Mouse (Mus musculus) kidney, postnatal 4 days (tissue): ENCODE measurements around the gene Snrpa1.

Source experiments
- DNase-seq, 2 experiments: peaks; one replicate each; pipeline ENCODE4 v3.0.0; 2021; ENCODE audit warnings: mixed read lengths in 2 of 2

Snrpa1 gene

GRCm38 (mm10) chr7:66118046-66118445 lies 59.2 kb downstream of the Snrpa1 start:
- no peak for DNase-seq

GRCm38 (mm10) chr7:66118796-66119195 lies 60.0 kb downstream of the Snrpa1 start:
- no peak for DNase-seq

DNA sequence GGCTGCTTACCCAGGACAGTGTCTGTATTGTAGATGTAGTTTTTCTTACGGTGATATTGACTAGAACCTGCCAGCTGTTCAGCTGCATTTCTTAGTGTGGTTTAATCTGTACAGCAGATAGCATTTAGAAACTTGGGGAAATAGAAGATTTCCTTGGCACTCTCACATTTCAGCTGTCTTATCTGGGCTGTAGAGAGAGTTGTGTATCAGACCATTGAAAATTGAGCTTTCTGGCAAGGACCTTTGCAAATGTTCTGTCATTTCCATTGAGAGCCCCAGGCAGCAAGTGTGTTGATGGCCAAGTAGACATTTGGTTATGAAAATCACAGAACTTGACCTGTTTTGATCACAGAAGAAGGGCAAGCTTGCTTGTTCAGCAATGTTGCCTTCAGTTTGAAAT lies 61.3 kb downstream of the Snrpa1 start:
- DNase-seq: no peak

GRCm38 (mm10) chr7:66120702-66121396 lies 62.0 kb downstream of the Snrpa1 start:
- DNase-seq: no peak
